Mouse (Mus musculus) hindbrain, postnatal 0 days (tissue): ENCODE data around the gene Tsen2. TPM values are rescaled to one million over a fixed set of nuclear protein-coding genes. Genes with fewer than 3 reads are reported as not detected.

Experiments
- ATAC-seq: fragments of 200-750 bp; cut with Nextera tagmentation; 2 replicates; pipeline ENCODE4 v1.8.0; 2017; ENCODE audit warnings: mild to moderate bottlenecking, moderate TSS enrichment, moderate library complexity
- DNase-seq: peaks from one replicate; pipeline ENCODE4 v3.0.0-alpha.2; 2015; ENCODE audit warnings: low spot score
- H3K27ac ChIP-seq: fragments of 300-500 bp; sonication (generic); 2 replicates; pipeline ENCODE4 v1.5.1; 2014; ENCODE audit warnings: mild to moderate bottlenecking
- H3K27me3 ChIP-seq: fragments of 300-500 bp; sonication (generic); 2 replicates; pipeline ENCODE4 v1.6.1; 2014; ENCODE audit warnings: low read length, mixed read lengths; ENCODE audit not compliant: insufficient read depth
- H3K36me3 ChIP-seq: fragments of 300-500 bp; sonication (generic); 2 replicates; pipeline ENCODE4 v1.6.1; 2014; ENCODE audit warnings: low read length, mixed read lengths; ENCODE audit not compliant: insufficient read depth
- H3K4me1 ChIP-seq: fragments of 300-500 bp; sonication (generic); 2 replicates; pipeline ENCODE4 v1.6.1; 2014; ENCODE audit warnings: antibody characterized with exemption, low read length, mixed read lengths; ENCODE audit not compliant: insufficient read depth
- H3K4me2 ChIP-seq: fragments of 300-500 bp; sonication (generic); 2 replicates; pipeline ENCODE4 v1.6.1; 2014; ENCODE audit warnings: low read depth, mild to moderate bottlenecking, low read length, moderate library complexity, mixed read lengths
- H3K4me3 ChIP-seq: fragments of 300-500 bp; sonication (generic); 2 replicates; pipeline ENCODE4 v1.5.1; 2014; ENCODE audit warnings: low read length
- H3K9ac ChIP-seq: fragments of 300-500 bp; sonication (generic); replicated peaks from 2 replicates; pipeline ENCODE4 v1.6.1; 2014; ENCODE audit warnings: mild to moderate bottlenecking, low read length, moderate library complexity, mixed read lengths
- H3K9me3 ChIP-seq: fragments of 300-500 bp; sonication (generic); 2 replicates; pipeline ENCODE4 v1.6.1; 2016; ENCODE audit warnings: low read length, mixed read lengths
- CTCF ChIP-seq: IDR thresholded peaks from 2 replicates; pipeline ENCODE4 v1.5.1; 2016; ENCODE audit warnings: antibody characterized with exemption, control low read depth, low read depth
- WGBS: fragments of 180-500 bp; shearing (Covaris S2); extraction: QIAGEN DNeasy Blood & Tissue Kit; methylation state at CpG from one replicate; pipeline ENCODE4 v1.1.7; 2014; 5-methylcytosine and 5-hydroxymethylcytosine counted together
- polyA plus RNA-seq: library from polyadenylated mRNA; unstranded; fragments of >200 nt; fragmentation: Nextera tagmentation; extraction: Ambion mirVana; gene quantifications from 2 replicates; pipeline ENCODE4 v1.2.1, GENCODE M21; 2015
- total RNA-seq: library from RNA; depleted of rRNA; stranded (reverse); fragments of >200 nt; gene quantifications from 2 replicates; pipeline ENCODE4 v1.2.3, GENCODE M21; 2014

The Tsen2 gene
- total and polyA plus RNA-seq, 2 experiments from 2014 or later = 18.3 to 25.9 TPM

GRCm38 (mm10) chr6:115593252-115593651 lies 48.8 kb downstream of the Tsen2 start:
- Histone ChIP-seq H3K4me1 (no peaks in the 10 kb centered on the region), H3K4me2 (no peak overlapping the region), H3K9ac (no peak overlapping the region), H3K27ac (no peak overlapping the region), H3K36me3 (no peaks in the 10 kb centered on the region), H3K9me3 (no peaks in the 10 kb centered on the region), H3K27me3 (no peaks in the 10 kb centered on the region), H3K4me3 (no peak overlapping the region)
- 71% methylated on average over 4 of the region's 4 CpGs for WGBS
- no peak for TF ChIP-seq CTCF
- DNase-seq = no peak
- no peak for ATAC-seq

GRCm38 (mm10) chr6:115594463-115594862 lies 50.0 kb downstream of the Tsen2 start:
- H3K27ac ChIP-seq = no peak overlapping the region
- 78% methylated on average over 3 of the region's 3 CpGs for WGBS
- H3K4me3 ChIP-seq = no peak overlapping the region
- no peak overlapping the region for H3K9ac ChIP-seq
- no peaks in the 10 kb centered on the region for H3K27me3 ChIP-seq
- no peaks in the 10 kb centered on the region for H3K4me1 ChIP-seq
- ATAC-seq (no peak), DNase-seq (no peak)
- no peak for TF ChIP-seq CTCF
- no peak overlapping the region for H3K4me2 ChIP-seq
- no peaks in the 10 kb centered on the region for H3K36me3 ChIP-seq
- H3K9me3 ChIP-seq = no peaks in the 10 kb centered on the region

DNA sequence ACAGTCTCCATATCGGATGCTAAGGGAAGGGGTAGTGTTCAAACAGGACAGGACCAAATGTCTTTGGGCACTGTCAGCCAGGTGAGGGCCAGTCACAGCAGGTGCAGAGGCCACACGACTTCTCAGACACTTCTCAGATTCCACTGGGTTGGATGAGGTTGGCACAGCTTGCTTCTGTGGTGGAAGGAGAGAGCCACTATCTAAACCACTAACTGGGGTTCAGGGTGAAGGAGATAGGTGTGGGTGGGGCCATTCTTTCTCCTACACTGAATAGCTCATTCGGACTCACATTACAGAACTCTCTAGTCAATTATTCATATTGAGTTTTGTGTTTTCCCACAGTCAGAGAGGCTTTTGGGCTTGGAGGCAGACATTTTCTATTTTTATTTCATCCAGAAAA lies 51.2 kb downstream of the Tsen2 start:
- Histone ChIP-seq H3K4me1 (no peaks in the 10 kb centered on the region), H3K9ac (no peak overlapping the region)
- TF ChIP-seq CTCF = no peak

DNA sequence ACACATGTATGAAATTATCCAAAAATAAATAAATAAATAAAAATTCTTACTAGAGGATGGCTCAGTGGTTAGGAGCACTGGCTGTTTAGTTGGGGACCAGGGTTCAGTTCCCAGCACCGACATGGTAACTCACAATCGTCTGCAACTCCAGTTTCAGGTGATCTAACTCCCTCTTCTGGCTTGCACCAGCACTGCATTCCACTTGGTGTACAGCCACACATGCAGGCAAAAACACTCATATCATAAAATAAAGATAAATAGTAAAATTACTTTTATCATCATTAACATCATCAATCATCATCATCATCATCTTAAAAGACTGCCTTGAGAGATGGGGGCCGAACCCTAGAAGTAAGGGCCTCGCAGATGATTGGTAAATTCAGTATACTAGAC lies 56.9 kb downstream of the Tsen2 start:
- peak; percentile 36 for TF ChIP-seq CTCF
- Histone ChIP-seq H3K36me3 (no peaks in the 10 kb centered on the region), H3K4me1 (peaks cover 10% of the 10 kb centered on the region; the same call in 1 of the 2 replicates), H3K9me3 (no peaks in the 10 kb centered on the region), H3K27me3 (no peaks in the 10 kb centered on the region), H3K4me2 (peak overlapping the region; percentile 69), H3K9ac (no peak overlapping the region), H3K4me3 (peak overlapping the region; percentile 88), H3K27ac (peak overlapping the region; percentile 90; the same call in 1 of the 2 replicates)
- 66% methylated on average over 4 of the region's 4 CpGs for WGBS
- no peak for DNase-seq
- ATAC-seq = peak; percentile 24

More for the DNA sequence above, 51.2 kb downstream of the Tsen2 start:
- Histone ChIP-seq H3K4me3 (no peak overlapping the region), H3K27ac (no peak overlapping the region), H3K36me3 (no peaks in the 10 kb centered on the region), H3K9me3 (no peaks in the 10 kb centered on the region), H3K27me3 (no peaks in the 10 kb centered on the region), H3K4me2 (no peak overlapping the region)
- 63% methylated on average over 3 of the region's 3 CpGs for WGBS
- ATAC-seq (no peak), DNase-seq (no peak)

DNA sequence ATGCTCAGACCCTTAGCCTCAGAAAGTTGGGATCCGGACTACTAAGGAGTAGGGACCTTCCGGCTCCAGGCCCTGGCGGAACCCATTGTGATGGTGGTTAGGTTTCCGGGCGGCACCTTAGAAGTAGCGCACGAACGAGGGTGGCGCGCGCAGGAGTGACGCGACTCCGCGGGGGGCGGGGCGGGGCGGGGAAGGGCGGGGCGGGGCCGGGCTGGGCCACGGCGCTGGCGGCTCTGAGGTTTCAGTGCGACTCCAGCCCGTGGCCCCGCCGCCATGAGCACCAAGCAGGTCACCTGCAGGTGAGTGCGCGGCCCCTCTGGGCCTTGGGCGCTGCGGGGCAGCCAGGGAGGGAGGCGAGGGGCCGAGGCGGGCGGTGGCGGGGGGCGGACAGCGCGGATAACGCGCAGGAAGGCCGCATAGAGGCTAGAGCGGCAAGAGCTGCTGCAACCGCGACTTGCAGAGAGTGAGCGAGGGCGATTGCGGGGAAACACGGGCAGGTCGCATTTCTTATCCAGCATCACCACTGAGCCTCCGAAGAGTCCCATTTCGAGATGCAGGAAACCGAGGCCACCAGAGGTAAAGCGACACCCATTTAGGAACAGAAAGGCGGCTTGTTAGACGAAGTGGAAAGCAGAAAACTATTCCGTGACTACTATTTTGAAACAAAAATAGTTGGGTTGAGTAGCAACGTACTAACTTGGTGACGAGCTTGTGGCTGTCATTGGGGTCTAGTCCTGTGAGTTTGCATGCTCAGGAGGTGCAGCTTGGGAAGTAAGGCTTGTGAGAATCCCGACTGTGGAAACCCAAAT lies 57.5 kb downstream of the Tsen2 start, which contains the start of gene Mkrn2:
Gene Mkrn2 (plus strand): TSS at position 188 of the 809 bp plus-strand sequence.
- Histone ChIP-seq H3K9ac (peak within 1 kb of the TSS; percentile 77), H3K4me2 (peak within 1 kb of the TSS; percentile 69), H3K9me3 (no peaks in the 10 kb centered on the region), H3K4me3 (peak within 1 kb of the TSS; percentile 88), H3K4me1 (peaks cover 10% of the 10 kb centered on the region; the same call in 1 of the 2 replicates), H3K27me3 (no peaks in the 10 kb centered on the region), H3K36me3 (no peaks in the 10 kb centered on the region), H3K27ac (peak within 1 kb of the TSS; percentile 90)
- no peak for TF ChIP-seq CTCF
- WGBS = under 1% methylated on average over 58 of the region's 61 CpGs
- DNase-seq (peak; percentile 93), ATAC-seq (peak; percentile 95)

DNA sequence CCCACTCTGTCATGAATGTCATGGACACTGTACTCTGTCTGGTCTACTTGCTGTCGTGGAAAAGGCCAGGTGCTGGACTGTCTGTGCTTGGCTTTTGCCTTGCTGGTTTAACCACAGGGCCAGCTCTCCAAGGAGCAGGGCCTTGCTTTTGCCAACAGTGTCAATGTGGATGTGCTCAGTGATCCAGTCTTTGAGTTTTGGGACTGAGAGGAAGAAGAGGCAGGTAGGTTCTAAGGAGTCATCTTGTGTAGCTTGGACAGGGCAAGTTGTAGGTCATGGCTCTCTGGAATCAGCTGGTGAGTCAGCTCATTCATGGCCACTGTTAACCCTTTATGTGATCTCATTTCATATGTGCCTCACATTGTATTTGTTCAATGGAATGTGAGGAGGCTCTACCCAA lies 62.0 kb downstream of the Tsen2 start:
- peaks cover 10% of the 10 kb centered on the region; the same call in 1 of the 2 replicates for H3K4me1 ChIP-seq
- DNase-seq = no peak
- ATAC-seq = no peak
- TF ChIP-seq CTCF = no peak
- H3K4me2 ChIP-seq = no peak overlapping the region
- no peak overlapping the region for H3K27ac ChIP-seq
- no peak overlapping the region for H3K9ac ChIP-seq
- no peaks in the 10 kb centered on the region for H3K9me3 ChIP-seq
- peaks cover 18% of the 10 kb centered on the region for H3K36me3 ChIP-seq
- no peaks in the 10 kb centered on the region for H3K27me3 ChIP-seq
- no peak overlapping the region for H3K4me3 ChIP-seq
- WGBS = 71% methylated on average over 1 of the region's 1 CpGs

GRCm38 (mm10) chr6:115607429-115607828 lies 63.0 kb downstream of the Tsen2 start:
- Histone ChIP-seq H3K4me2 (no peak overlapping the region), H3K9ac (no peak overlapping the region), H3K36me3 (peaks cover 27% of the 10 kb centered on the region), H3K4me1 (peaks cover 9% of the 10 kb centered on the region; the same call in 1 of the 2 replicates), H3K9me3 (no peaks in the 10 kb centered on the region), H3K27ac (no peak overlapping the region), H3K27me3 (no peaks in the 10 kb centered on the region), H3K4me3 (no peak overlapping the region)
- ATAC-seq (no peak), DNase-seq (no peak)
- WGBS = 56% methylated on average over 4 of the region's 4 CpGs
- TF ChIP-seq CTCF = no peak
